Mouse (Mus musculus): ENCODE results near the gene Rasal2.

DNA sequence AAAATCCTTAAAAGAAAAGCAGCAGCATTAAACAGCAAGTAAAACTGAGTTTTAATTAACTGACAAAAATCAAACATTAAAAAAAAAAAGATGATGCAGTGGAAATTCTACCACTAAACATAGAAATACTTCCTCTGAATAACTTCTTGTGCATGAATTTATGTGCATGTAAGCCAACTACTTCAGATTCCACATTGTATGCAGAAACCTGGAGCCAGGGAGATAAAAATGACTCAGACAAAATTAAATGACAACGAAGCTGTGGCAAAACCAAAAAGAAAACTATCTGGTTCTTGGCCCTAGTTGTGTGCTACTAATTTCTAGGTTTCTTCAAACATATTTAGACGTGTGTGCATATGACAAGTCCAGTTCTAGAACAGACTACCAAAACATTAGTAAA lies 2.7 kb downstream of the Rasal2 start:
- TF ChIP-seq HCFC1 (IDR thresholded peaks at IDR 0.05; ENCODE audit: borderline replicate concordance, insufficient read depth, low read length) (no peak), CHD2 (IDR thresholded peaks at IDR 0.05; ENCODE audit: low read depth, low read length) (no peak), ZNF384 (IDR thresholded peaks at IDR 0.05; ENCODE audit: low read depth, low read length) (no peak), ZC3H11A (IDR thresholded peaks at IDR 0.05; ENCODE audit: borderline replicate concordance, low read depth, low read length) (no peak), MAFK (IDR thresholded peaks at IDR 0.05; ENCODE audit: insufficient read depth, low read depth, low read length) (no peak)
